9 mouse cellular contexts compared by ENCODE assay signal in genomic region chr14:12346011-12346864, GRCm38 (mm10). TPM values are rescaled to one million over a fixed set of nuclear protein-coding genes. Genes with fewer than 3 reads are reported as not detected.
DNase-seq lines count a peak whose midpoint lies in the region; ATAC-seq lines count a peak whose summit lies in the region.
"Had no signal": no experiment of that assay in that cellular context is flagged by ENCODE, and none has a peak within 500 bp of the region (broad histone marks: within the 10 kb centered on the region; RNA-seq: fewer than 3 reads in every experiment).

No protein-coding gene starts in this region.

- WGBS in embryonic facial prominence, embryonic 11.5 days, result under 1% methylated on average over 50 of the region's 50 CpGs
- WGBS in hindbrain, embryonic 16.5 days, result under 1% methylated on average over 50 of the region's 50 CpGs
- WGBS in neural tube, embryonic 12.5 days, result under 1% methylated on average over 50 of the region's 50 CpGs

- ATAC-seq in embryonic facial prominence, embryonic 11.5 days (replicated peaks; ENCODE audit: insufficient number of reproducible peaks, low FRiP score, low TSS enrichment, low read depth), result no peak
- ATAC-seq in hindbrain, embryonic 16.5 days, result no peak
- no peak for ATAC-seq in neural tube, embryonic 12.5 days (ENCODE audit: low FRiP score, low read depth)
- no peak for ATAC-seq in monocyte, adult 5-6 weeks (replicated peaks; ENCODE audit: insufficient number of reproducible peaks, low FRiP score, low TSS enrichment, poor library complexity, severe bottlenecking)

- peaks cover 82% of the 10 kb centered on the region for H3K27me3 ChIP-seq in embryonic facial prominence, embryonic 11.5 days (ENCODE audit: control insufficient read depth, insufficient read depth, low read length)
- H3K27me3 ChIP-seq in hindbrain, embryonic 16.5 days (replicated peaks; ENCODE audit: control insufficient read depth, insufficient read depth, low read length), result peaks cover 55% of the 10 kb centered on the region
- peaks cover 100% of the 10 kb centered on the region for H3K27me3 ChIP-seq in neural tube, embryonic 12.5 days (replicated peaks)

- DNase-seq in layer of hippocampus, postnatal 14 days (ENCODE audit: low spot score in 2 of 2), result peak; percentile 50 to 56
- DNase-seq in layer of hippocampus, adult 11-12 months (ENCODE audit: low spot score), result no peak
- DNase-seq in embryonic facial prominence, embryonic 11.5 days (ENCODE audit: low spot score), result peak; percentile 64
- DNase-seq in ovary, postnatal 36 days (ENCODE audit: low spot score), result no peak
- DNase-seq in urinary bladder, postnatal 14 days (ENCODE audit: low spot score), result no peak

- H3K9me3 ChIP-seq in embryonic facial prominence, embryonic 11.5 days (replicated peaks; ENCODE audit: control insufficient read depth, low read length), result no peaks in the 10 kb centered on the region
- no peaks in the 10 kb centered on the region for H3K9me3 ChIP-seq in hindbrain, embryonic 16.5 days (ENCODE audit: control insufficient read depth, low read length)
- no peaks in the 10 kb centered on the region for H3K9me3 ChIP-seq in neural tube, embryonic 12.5 days

- H3K36me3 ChIP-seq in embryonic facial prominence, embryonic 11.5 days (replicated peaks; ENCODE audit: control insufficient read depth, insufficient read depth, low read depth, low read length), result no peaks in the 10 kb centered on the region
- no peaks in the 10 kb centered on the region for H3K36me3 ChIP-seq in hindbrain, embryonic 16.5 days (ENCODE audit: control insufficient read depth, insufficient read depth, low read length)
- no peaks in the 10 kb centered on the region for H3K36me3 ChIP-seq in neural tube, embryonic 12.5 days

- H3K4me3 ChIP-seq in embryonic facial prominence, embryonic 11.5 days (ENCODE audit: low read depth, low read length), result peak overlapping the region; percentile 5; the same call in 1 of the 2 replicates
- H3K4me3 ChIP-seq in hindbrain, embryonic 16.5 days (ENCODE audit: low read length), result peak overlapping the region; percentile 9
- H3K4me3 ChIP-seq in neural tube, embryonic 12.5 days, result no peak overlapping the region; the same call in 1 of the 2 replicates

- H3K4me1 ChIP-seq in embryonic facial prominence, embryonic 11.5 days (ENCODE audit: control insufficient read depth, insufficient read depth, low read length), result 0 out of 2 replicates have a peak, but pooled peaks cover 6% of the 10 kb centered on the region
- H3K4me1 ChIP-seq in hindbrain, embryonic 16.5 days (ENCODE audit: control insufficient read depth, insufficient read depth, low read depth, low read length), result peaks cover 12% of the 10 kb centered on the region
- peaks cover 12% of the 10 kb centered on the region for H3K4me1 ChIP-seq in neural tube, embryonic 12.5 days

- no peak overlapping the region for H3K4me2 ChIP-seq in embryonic facial prominence, embryonic 11.5 days (ENCODE audit: low read depth, low read length)
- H3K4me2 ChIP-seq in hindbrain, embryonic 16.5 days (ENCODE audit: low read length), result peak overlapping the region; percentile 14; the same call in 1 of the 2 replicates
- peak overlapping the region; percentile 9 for H3K4me2 ChIP-seq in neural tube, embryonic 12.5 days (replicated peaks)

- no peak overlapping the region for H3K27ac ChIP-seq in embryonic facial prominence, embryonic 11.5 days (replicated peaks; ENCODE audit: low read depth, low read length)
- H3K27ac ChIP-seq in hindbrain, embryonic 16.5 days (ENCODE audit: low read depth, low read length), result no peak overlapping the region
- no peak overlapping the region for H3K27ac ChIP-seq in neural tube, embryonic 12.5 days

- H3K9ac ChIP-seq in embryonic facial prominence, embryonic 11.5 days (replicated peaks; ENCODE audit: low read length), result no peak overlapping the region
- H3K9ac ChIP-seq in hindbrain, embryonic 16.5 days (ENCODE audit: low read depth, low read length), result no peak overlapping the region
- no peak overlapping the region for H3K9ac ChIP-seq in neural tube, embryonic 12.5 days

RNA-seq across cellular contexts. Expression of gene Fezf2, which starts 1.8 kb away (rescaled TPM):
- 10 to 100 TPM; 27.2 to 33.8 TPM for total RNA-seq in layer of hippocampus, postnatal 14 days (2021)
- polyA plus RNA-seq in embryonic facial prominence, embryonic 11.5 days (2014; fragmentation: Nextera tagmentation; extraction: Ambion mirVana), result 3.9 and 4.7 TPM in 2 replicates
- 0.06 and 2.3 TPM in 2 replicates for polyA plus RNA-seq in hindbrain, embryonic 16.5 days (2015; fragmentation: Nextera tagmentation; extraction: Ambion mirVana)
- not detected in 2 replicates for polyA plus RNA-seq in neural tube, embryonic 12.5 days (2016; fragmentation: Nextera tagmentation; extraction: Ambion mirVana)
- total RNA-seq in monocyte, adult 5-6 weeks (2017), result not detected in 3 replicates
- total RNA-seq: neutrophil, adult 5-6 weeks had no signal

Comparison
In these comparisons a context has a peak if more than half of its experiments do, and no peak if none do; other contexts are left out.
1. DNase-seq: peak in layer of hippocampus, postnatal 14 days (2 of 2) and embryonic facial prominence, embryonic 11.5 days (single experiment); none in layer of hippocampus, adult 11-12 months (single experiment), ovary, postnatal 36 days (single experiment) and urinary bladder, postnatal 14 days (single experiment).